Mouse (Mus musculus): ENCODE results near the gene Rhbdd1. TPM values are rescaled to one million over a fixed set of nuclear protein-coding genes. Genes with fewer than 3 reads are reported as not detected.

The Rhbdd1 gene
- polyA plus RNA-seq, 1 experiment from 2014 or later: 12.1 TPM

GRCm38 (mm10) chr1:82395371-82395770, 79.1 kb downstream of the Rhbdd1 start:
- H3K4me3 ChIP-seq (replicated peaks; ENCODE audit: low read length): no peak overlapping the region
- 71% methylated on average over 4 of the region's 4 CpGs for WGBS
- no peaks in the 10 kb centered on the region for H3K9me3 ChIP-seq (replicated peaks; ENCODE audit: control insufficient read depth, low read length)
- no peak overlapping the region for H3K27ac ChIP-seq (ENCODE audit: low read length)
- no peak for ATAC-seq (ENCODE audit: insufficient read depth, low FRiP score)
- no peaks in the 10 kb centered on the region for H3K4me1 ChIP-seq (ENCODE audit: control insufficient read depth, insufficient read depth, low read length)
- H3K9ac ChIP-seq (ENCODE audit: low read length): no peak overlapping the region
- no peak overlapping the region for H3K4me2 ChIP-seq (ENCODE audit: low read depth, low read length)
- no peaks in the 10 kb centered on the region for H3K36me3 ChIP-seq (ENCODE audit: control insufficient read depth, insufficient read depth, low read length)
- H3K27me3 ChIP-seq (ENCODE audit: control insufficient read depth, insufficient read depth, low read length): no peaks in the 10 kb centered on the region

- Histone ChIP-seq H3K9ac (ENCODE audit: low read length) (no peak overlapping the region), H3K4me2 (ENCODE audit: low read depth, low read length) (no peak overlapping the region), H3K4me3 (replicated peaks; ENCODE audit: low read length) (no peak overlapping the region), H3K36me3 (ENCODE audit: control insufficient read depth, insufficient read depth, low read length) (no peaks in the 10 kb centered on the region), H3K9me3 (replicated peaks; ENCODE audit: control insufficient read depth, low read length) (no peaks in the 10 kb centered on the region), H3K27ac (ENCODE audit: low read length) (no peak overlapping the region), H3K4me1 (ENCODE audit: control insufficient read depth, insufficient read depth, low read length) (peaks cover 4% of the 10 kb centered on the region; the same call in 1 of the 2 replicates), H3K27me3 (ENCODE audit: control insufficient read depth, insufficient read depth, low read length) (no peaks in the 10 kb centered on the region)
- WGBS: 90% methylated on average over 3 of the region's 3 CpGs
- no peak for ATAC-seq (ENCODE audit: insufficient read depth, low FRiP score)
Observed at GRCm38 (mm10) chr1:82407786-82408185, 91.5 kb downstream of the Rhbdd1 start.

- H3K27me3 ChIP-seq (ENCODE audit: control insufficient read depth, insufficient read depth, low read length): no peaks in the 10 kb centered on the region
- H3K4me3 ChIP-seq (replicated peaks; ENCODE audit: low read length): no peak overlapping the region
- WGBS: 92% methylated on average over 9 of the region's 9 CpGs
- H3K9ac ChIP-seq (ENCODE audit: low read length): no peak overlapping the region
- H3K9me3 ChIP-seq (replicated peaks; ENCODE audit: control insufficient read depth, low read length): no peaks in the 10 kb centered on the region
- no peaks in the 10 kb centered on the region for H3K36me3 ChIP-seq (ENCODE audit: control insufficient read depth, insufficient read depth, low read length)
- no peak overlapping the region for H3K4me2 ChIP-seq (ENCODE audit: low read depth, low read length)
- ATAC-seq (ENCODE audit: insufficient read depth, low FRiP score): no peak
- no peak overlapping the region for H3K27ac ChIP-seq (ENCODE audit: low read length)
- H3K4me1 ChIP-seq (ENCODE audit: control insufficient read depth, insufficient read depth, low read length): peaks cover 4% of the 10 kb centered on the region; the same call in 1 of the 2 replicates
Observed at GRCm38 (mm10) chr1:82409271-82409670, 93.0 kb downstream of the Rhbdd1 start.

GRCm38 (mm10) chr1:82410548-82410947, 94.3 kb downstream of the Rhbdd1 start:
- H3K4me2 ChIP-seq (ENCODE audit: low read depth, low read length): no peak overlapping the region
- H3K9ac ChIP-seq (ENCODE audit: low read length): no peak overlapping the region
- no peaks in the 10 kb centered on the region for H3K36me3 ChIP-seq (ENCODE audit: control insufficient read depth, insufficient read depth, low read length)
- H3K27me3 ChIP-seq (ENCODE audit: control insufficient read depth, insufficient read depth, low read length): no peaks in the 10 kb centered on the region
- H3K9me3 ChIP-seq (replicated peaks; ENCODE audit: control insufficient read depth, low read length): no peaks in the 10 kb centered on the region
- H3K27ac ChIP-seq (ENCODE audit: low read length): no peak overlapping the region
- no peak for ATAC-seq (ENCODE audit: insufficient read depth, low FRiP score)
- peaks cover 6% of the 10 kb centered on the region; the same call in 1 of the 2 replicates for H3K4me1 ChIP-seq (ENCODE audit: control insufficient read depth, insufficient read depth, low read length)
- H3K4me3 ChIP-seq (replicated peaks; ENCODE audit: low read length): no peak overlapping the region
- 78% methylated on average over 3 of the region's 3 CpGs for WGBS

DNA sequence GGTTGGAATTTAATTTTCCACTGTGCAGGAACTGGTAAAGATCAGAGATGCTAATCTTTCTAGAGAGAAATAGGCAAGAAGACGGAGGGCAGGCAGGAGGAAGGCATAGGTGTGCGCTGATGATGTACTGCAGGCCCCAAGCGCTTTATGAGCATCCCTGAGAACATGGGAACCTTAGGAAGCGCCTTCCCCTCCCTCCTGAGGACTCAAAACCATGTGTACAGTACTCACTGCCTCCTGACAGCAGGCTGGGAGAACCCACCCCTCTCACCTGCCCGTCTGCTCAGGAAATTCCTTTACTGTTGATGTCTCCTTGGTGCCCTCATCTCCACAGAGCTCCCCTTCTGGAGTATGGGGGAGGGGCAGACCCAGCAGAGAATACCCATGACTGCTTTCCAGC, 95.3 kb downstream of the Rhbdd1 start:
- H3K4me1 ChIP-seq (ENCODE audit: control insufficient read depth, insufficient read depth, low read length): peaks cover 7% of the 10 kb centered on the region; the same call in 1 of the 2 replicates
- no peak overlapping the region for H3K4me3 ChIP-seq (replicated peaks; ENCODE audit: low read length)
- 72% methylated on average over 5 of the region's 5 CpGs for WGBS
- no peak overlapping the region for H3K4me2 ChIP-seq (ENCODE audit: low read depth, low read length)
- no peak overlapping the region for H3K27ac ChIP-seq (ENCODE audit: low read length)
- no peak for ATAC-seq (ENCODE audit: insufficient read depth, low FRiP score)
- no peaks in the 10 kb centered on the region for H3K9me3 ChIP-seq (replicated peaks; ENCODE audit: control insufficient read depth, low read length)
- no peaks in the 10 kb centered on the region for H3K27me3 ChIP-seq (ENCODE audit: control insufficient read depth, insufficient read depth, low read length)
- no peaks in the 10 kb centered on the region for H3K36me3 ChIP-seq (ENCODE audit: control insufficient read depth, insufficient read depth, low read length)
- H3K9ac ChIP-seq (ENCODE audit: low read length): no peak overlapping the region

DNA sequence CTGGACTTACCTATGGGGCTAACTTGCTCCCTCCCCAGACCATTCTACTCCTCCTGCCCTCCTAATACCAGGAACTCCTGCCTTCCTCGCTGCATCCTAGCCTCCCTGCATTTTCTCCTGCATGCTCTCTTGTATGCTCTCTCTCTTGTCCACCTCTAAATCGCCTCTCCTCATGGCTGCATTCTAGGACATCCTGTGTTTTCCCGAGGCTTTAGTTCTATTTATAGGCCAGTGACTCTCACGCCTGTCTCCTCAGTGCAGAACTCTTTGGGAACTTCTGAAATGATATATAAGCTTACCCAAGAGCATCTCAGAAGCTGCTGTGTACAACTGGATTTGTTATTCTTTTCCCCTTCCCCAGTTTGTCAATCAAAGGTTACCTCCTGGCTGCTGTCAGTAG, 95.8 kb downstream of the Rhbdd1 start:
- no peak overlapping the region for H3K27ac ChIP-seq (ENCODE audit: low read length)
- H3K4me2 ChIP-seq (ENCODE audit: low read depth, low read length): no peak overlapping the region
- H3K9me3 ChIP-seq (replicated peaks; ENCODE audit: control insufficient read depth, low read length): no peaks in the 10 kb centered on the region
- no peaks in the 10 kb centered on the region for H3K36me3 ChIP-seq (ENCODE audit: control insufficient read depth, insufficient read depth, low read length)
- H3K4me3 ChIP-seq (replicated peaks; ENCODE audit: low read length): no peak overlapping the region
- peaks cover 7% of the 10 kb centered on the region; the same call in 1 of the 2 replicates for H3K4me1 ChIP-seq (ENCODE audit: control insufficient read depth, insufficient read depth, low read length)
- no peak for ATAC-seq (ENCODE audit: insufficient read depth, low FRiP score)
- H3K9ac ChIP-seq (ENCODE audit: low read length): no peak overlapping the region
- WGBS: 40% methylated on average over 4 of the region's 4 CpGs
- no peaks in the 10 kb centered on the region for H3K27me3 ChIP-seq (ENCODE audit: control insufficient read depth, insufficient read depth, low read length)

GRCm38 (mm10) chr1:82414434-82415045, 98.3 kb downstream of the Rhbdd1 start:
- no peaks in the 10 kb centered on the region for H3K36me3 ChIP-seq (ENCODE audit: control insufficient read depth, insufficient read depth, low read length)
- peak; percentile 37; the same call in 1 of the 2 replicates for ATAC-seq (ENCODE audit: insufficient read depth, low FRiP score)
- H3K4me3 ChIP-seq (replicated peaks; ENCODE audit: low read length): no peak overlapping the region
- no peak overlapping the region for H3K27ac ChIP-seq (ENCODE audit: low read length)
- H3K9ac ChIP-seq (ENCODE audit: low read length): no peak overlapping the region
- H3K4me2 ChIP-seq (ENCODE audit: low read depth, low read length): no peak overlapping the region
- H3K4me1 ChIP-seq (ENCODE audit: control insufficient read depth, insufficient read depth, low read length): peaks cover 7% of the 10 kb centered on the region; the same call in 1 of the 2 replicates
- no peaks in the 10 kb centered on the region for H3K9me3 ChIP-seq (replicated peaks; ENCODE audit: control insufficient read depth, low read length)
- no peaks in the 10 kb centered on the region for H3K27me3 ChIP-seq (ENCODE audit: control insufficient read depth, insufficient read depth, low read length)
- WGBS: 53% methylated on average over 3 of the region's 3 CpGs

DNA sequence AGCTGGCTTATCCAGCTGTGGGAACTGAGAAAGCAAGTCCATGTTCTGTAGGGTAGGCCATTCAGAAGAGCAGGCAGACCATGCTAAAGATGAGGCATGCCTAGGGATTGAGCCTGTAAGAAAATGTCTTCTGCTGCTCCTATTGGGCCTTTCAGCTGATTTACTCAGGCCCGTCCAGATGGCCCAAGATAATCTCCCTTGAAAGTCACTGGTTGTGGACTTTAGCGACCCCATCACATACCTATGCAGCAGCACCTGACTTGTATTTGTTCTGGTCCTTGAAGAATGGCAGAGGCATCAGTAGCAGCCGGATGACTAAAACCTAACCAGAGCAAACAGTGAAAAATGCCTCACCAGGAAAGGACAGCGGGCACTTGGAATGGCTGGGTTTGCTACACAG, 99.4 kb downstream of the Rhbdd1 start:
- Histone ChIP-seq H3K9me3 (replicated peaks; ENCODE audit: control insufficient read depth, low read length) (no peaks in the 10 kb centered on the region), H3K36me3 (ENCODE audit: control insufficient read depth, insufficient read depth, low read length) (no peaks in the 10 kb centered on the region), H3K27ac (ENCODE audit: low read length) (no peak overlapping the region), H3K4me3 (replicated peaks; ENCODE audit: low read length) (no peak overlapping the region), H3K4me1 (ENCODE audit: control insufficient read depth, insufficient read depth, low read length) (peaks cover 7% of the 10 kb centered on the region; the same call in 1 of the 2 replicates), H3K4me2 (ENCODE audit: low read depth, low read length) (no peak overlapping the region), H3K27me3 (ENCODE audit: control insufficient read depth, insufficient read depth, low read length) (no peaks in the 10 kb centered on the region), H3K9ac (ENCODE audit: low read length) (no peak overlapping the region)
- no peak for ATAC-seq (ENCODE audit: insufficient read depth, low FRiP score)
- WGBS: 67% methylated on average over 4 of the region's 4 CpGs

DNA sequence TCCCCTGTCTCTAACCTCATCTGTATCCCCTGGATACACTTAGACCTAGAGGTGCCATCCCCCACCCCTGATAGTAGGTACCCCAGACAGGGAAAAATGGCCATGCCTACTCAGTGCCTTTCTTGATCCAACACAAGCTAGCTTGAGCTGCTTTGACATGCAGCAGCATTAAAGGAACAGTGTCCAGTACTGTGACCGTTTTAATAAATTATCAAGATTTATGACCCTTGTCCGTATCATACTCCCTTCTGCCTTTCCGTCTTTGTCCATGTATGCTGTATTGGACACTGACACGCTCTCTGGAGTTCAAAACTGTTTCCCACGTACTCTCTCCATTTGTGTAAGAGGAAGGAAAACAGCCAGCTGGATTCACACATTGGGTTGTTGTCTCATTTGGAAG, 111.5 kb downstream of the Rhbdd1 start:
- Histone ChIP-seq H3K27ac (ENCODE audit: low read length) (no peak overlapping the region), H3K4me3 (replicated peaks; ENCODE audit: low read length) (no peak overlapping the region), H3K27me3 (ENCODE audit: control insufficient read depth, insufficient read depth, low read length) (no peaks in the 10 kb centered on the region), H3K4me1 (ENCODE audit: control insufficient read depth, insufficient read depth, low read length) (peaks cover 6% of the 10 kb centered on the region; the same call in 1 of the 2 replicates), H3K9ac (ENCODE audit: low read length) (no peak overlapping the region), H3K36me3 (ENCODE audit: control insufficient read depth, insufficient read depth, low read length) (no peaks in the 10 kb centered on the region), H3K4me2 (ENCODE audit: low read depth, low read length) (no peak overlapping the region), H3K9me3 (replicated peaks; ENCODE audit: control insufficient read depth, low read length) (no peaks in the 10 kb centered on the region)
- WGBS: 89% methylated on average over 5 of the region's 5 CpGs
- ATAC-seq (ENCODE audit: insufficient read depth, low FRiP score): no peak

All from stomach, embryonic 16.5 days (tissue).